Mouse (Mus musculus) spleen, postnatal 10 days (tissue): Measurements from ENCODE around the gene Spdef.

ENCODE experiments used
- DNase-seq, 2 experiments: peaks; one replicate each; pipeline ENCODE4 v3.0.0; 2021 to 2022; ENCODE audit warnings: low spot score in 2 of 2

Gene Spdef

DNA sequence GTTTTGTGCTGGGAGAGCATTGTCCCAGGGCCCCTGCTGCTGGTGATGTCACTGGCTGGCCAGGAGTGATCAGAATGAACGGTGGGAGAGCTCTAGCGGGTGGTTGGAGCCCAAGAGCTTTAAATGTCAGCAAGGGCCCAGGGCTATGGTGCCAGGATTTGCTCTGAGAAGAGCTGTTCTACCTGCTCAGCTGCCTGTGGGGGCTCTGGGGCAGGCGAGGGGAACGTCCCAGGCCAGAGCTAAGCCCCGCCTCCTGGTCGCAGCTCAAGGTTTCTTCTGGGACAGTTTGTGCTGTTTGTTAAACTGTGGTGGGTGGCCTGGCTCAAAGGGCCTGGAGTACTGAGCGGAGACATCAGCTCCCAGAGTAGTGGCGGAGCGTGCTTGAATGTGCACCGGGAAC, 3.3 kb downstream of the Spdef start:
- DNase-seq, result no peak

DNA sequence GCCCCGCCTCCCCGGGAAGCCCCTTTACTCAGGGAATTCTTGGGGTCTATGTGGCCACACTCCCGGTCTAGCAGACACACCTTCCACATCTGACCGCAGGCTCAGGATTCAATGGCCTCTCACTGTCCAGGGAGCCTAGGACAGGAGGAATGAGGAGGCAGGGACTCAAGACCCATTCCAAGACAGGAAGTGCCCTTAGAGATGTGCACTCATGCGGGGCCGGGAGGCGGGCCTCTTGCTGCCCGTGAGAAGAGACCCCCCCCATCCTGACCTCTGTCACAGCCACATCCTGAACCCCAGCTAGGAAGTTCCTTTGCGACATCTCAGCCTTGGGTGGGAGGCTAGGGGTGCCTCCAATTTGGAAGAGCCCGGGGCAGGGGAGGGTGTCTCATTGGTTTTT, 3.7 kb downstream of the Spdef start:
- DNase-seq, result no peak

DNA sequence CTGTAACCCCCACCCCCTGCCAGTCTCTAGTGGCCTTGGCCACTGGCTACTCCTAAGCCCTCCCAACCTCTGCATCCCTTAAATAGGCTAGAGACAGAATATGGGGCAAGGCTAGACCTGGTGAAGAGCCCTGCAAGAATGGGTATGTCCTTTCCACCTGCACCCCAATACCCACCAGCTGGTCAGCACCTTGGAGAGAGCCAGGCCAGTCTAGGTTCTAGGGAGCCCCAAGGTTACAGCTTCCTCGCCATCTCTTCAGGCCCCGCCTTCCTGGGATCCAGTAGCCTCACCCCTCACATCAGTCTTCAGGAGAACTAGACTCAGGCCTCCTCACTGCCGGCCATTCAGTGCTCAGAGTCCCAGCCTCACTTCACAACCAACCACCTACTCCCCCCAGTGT, 4.4 kb downstream of the Spdef start:
- peak in 1 of 2 experiments; percentile 35 for DNase-seq

DNA sequence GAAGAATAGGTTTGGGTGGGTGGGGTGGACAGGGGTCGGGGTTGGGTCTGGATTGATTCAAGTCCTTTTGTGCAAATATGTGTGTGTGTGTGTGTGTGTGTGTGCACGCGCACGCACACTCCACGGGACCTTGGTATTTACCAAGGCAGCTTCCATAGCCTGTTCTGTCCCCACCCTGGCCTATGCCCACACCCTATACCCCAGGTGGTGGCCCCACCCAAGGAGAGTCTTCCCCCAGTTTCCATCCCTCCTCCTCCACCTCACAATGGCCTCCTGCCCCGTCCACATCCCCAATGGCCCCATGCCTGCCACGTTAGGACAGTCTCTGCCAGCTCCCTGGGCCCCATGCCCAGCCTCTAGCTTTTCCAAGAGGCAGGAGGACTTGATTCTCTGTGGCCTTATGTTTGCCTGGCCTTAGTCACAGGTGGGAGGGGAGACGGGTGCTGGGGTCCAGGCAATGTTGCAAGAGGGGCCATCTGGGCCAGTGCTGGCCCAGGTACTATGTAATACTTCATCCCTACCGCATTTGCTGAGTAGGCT, 7.6 kb downstream of the Spdef start:
- DNase-seq, result no peak

DNA sequence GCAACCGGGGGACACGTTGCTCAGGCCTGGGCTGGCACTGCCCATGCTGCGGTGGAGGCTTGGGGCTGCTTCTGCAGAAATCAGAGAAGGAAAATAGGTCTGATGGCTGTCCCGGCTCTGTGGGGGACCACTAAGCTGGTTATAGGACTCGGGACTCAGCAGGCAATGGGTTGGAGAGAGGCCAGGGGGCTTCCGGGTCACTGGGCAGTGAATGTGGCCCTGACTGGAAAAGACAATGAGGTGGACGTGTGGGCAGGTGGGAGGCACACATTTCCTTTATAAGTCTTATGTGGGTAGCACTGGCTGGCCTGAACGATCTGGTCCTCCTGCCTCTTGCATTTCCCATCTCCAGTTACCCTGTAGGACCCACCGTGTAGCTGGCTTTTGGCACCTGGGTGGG, 8.4 kb downstream of the Spdef start:
- DNase-seq, result no peak

DNA sequence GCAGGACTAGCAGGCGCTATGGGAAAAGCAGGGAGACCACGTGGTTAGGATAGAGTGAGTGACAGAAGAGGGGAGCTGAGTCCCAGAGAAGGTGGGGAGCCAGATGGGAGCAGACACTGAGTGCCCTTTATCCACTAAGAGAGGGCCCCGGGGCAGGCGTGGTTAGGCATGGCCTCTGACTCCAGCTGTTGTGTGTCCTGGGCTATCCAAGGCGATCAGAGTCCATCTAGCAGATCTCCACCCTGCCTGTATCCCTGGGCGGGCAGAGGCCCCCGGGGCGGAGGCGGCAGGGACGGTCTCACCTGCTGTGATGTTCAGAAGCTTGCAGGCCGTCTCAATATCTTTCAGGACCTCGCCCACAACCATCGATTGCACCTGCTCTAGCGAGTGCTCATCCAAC, 9.1 kb downstream of the Spdef start:
- DNase-seq, result no peak

DNA sequence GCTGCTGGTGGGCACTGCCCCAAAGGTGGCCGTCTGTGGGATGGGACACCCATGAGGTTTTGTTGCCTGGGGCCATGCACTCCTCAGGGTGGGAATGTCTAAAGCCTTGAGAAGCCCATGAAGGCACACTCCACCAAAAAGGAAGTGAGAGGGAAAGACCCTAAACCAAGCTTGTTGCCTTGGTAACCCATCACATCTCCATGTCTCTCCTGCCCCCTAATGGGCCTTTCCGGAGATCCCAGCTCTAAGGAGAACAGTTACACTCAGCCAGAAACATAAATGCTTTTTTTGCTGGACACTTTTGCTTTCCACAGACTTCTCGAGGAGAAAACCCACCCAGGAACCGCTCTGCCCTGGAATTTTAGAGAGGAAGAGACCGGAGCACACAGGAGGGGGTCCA, 10.5 kb downstream of the Spdef start:
- DNase-seq, result no peak

DNA sequence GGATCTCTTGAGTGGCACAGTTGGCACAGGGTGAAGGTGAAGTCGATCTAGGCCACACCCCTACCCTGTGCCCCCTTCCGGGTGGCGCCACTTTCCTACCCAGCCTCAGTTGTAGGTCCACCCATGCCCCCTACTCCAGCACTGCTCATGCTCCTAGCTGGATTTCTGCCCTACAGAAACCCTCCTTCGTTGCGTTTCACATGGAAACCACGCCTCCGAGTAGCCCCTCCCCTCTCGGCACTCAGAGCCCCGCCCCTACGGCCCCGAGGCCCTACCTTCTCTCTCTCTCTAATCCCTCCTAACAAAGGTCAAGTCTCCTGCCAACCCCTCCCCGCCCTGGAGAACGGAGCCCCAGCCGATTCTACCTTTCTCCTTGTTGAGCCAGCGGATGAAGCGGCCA, 12.0 kb downstream of the Spdef start:
- no peak for DNase-seq

DNA sequence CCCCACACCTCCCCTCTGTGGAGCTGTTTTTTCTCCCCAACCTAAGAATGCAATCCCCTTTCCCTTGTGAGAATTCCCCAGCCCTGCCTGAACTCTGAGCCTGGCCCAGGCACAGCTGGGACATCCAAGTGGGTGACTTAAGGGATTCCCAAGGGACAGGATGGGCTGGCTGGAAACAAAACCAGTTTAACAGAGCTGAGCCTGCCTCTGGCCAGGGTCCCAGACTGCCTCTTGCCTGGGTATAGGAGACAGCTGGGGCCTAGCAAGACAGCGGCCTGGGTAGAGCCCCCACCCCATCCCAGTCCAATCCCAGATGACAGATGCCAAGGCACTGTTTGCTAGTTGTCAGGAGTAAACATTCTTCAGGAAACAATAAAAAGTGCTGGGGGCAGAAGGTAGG, 15.9 kb downstream of the Spdef start:
- no peak for DNase-seq

DNA sequence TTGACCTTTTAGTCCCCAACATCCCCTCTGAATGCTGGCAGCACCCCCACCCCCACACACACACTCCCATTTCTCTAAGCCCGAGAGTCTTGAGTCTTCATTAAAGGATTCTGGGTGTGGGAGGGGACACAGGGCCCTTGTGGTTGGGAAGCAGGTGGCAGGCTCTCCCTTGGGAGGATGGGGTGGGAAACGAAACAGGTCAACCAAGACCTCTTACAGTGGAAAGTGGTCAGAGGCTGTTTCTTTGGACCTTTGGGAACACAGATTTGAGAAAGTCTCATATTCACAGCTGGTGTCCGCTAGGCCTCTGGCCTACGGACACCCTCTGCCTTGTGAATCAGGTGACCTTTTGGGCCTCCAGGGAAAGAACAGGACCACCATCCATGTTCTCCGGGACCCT, 19.1 kb downstream of the Spdef start:
- no peak for DNase-seq

DNA sequence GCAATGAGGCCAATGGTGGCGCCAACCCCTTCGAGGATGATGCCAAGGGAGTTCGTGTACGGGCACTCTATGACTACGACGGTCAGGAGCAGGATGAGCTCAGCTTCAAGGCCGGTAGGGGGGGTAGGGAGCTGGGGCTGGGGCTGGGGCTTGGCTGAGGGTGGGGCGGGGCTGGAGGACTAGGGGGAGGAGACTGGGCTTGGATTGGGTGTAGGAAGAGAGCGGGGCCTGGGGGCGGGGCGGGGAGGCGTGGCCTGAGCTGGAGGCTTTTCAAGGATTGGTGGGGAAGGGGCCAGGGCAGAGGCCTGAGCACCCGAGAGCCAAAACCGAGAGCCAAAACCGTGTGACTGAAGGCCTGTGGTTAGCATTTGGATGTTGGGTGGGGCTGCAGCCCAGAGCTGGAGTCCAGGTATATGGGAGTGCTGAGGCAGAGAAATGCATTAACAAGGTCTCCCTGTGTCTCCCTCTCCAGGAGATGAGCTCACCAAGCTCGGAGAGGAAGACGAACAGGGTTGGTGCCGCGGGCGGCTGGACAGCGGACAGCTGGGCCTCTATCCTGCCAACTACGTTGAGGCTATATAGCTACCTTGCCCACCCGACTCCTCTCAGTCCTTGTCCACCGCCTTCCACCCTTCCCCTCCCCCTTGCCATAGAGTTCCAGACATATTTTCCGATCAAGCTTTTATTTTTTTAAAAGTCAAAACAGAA, 20.6 kb downstream of the Spdef start:
- DNase-seq, result peak in 1 of 2 experiments; percentile 77

DNA sequence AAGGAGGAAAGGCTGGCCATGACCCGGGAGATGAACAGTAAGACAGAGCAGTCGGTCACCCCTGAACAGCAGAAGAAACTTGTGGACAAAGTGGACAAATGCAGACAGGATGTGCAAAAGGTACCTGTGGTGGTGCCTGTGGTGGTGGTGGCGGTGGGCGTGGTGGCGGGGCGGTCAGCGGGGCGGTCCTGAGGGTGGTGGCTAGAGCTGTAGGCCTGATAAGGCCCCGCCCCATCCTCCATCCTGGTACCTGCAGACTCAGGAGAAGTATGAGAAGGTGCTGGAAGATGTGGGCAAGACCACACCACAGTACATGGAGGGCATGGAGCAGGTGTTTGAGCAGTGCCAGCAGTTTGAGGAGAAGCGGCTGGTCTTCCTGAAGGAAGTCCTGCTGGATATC, 23.1 kb downstream of the Spdef start:
- DNase-seq, result no peak

DNA sequence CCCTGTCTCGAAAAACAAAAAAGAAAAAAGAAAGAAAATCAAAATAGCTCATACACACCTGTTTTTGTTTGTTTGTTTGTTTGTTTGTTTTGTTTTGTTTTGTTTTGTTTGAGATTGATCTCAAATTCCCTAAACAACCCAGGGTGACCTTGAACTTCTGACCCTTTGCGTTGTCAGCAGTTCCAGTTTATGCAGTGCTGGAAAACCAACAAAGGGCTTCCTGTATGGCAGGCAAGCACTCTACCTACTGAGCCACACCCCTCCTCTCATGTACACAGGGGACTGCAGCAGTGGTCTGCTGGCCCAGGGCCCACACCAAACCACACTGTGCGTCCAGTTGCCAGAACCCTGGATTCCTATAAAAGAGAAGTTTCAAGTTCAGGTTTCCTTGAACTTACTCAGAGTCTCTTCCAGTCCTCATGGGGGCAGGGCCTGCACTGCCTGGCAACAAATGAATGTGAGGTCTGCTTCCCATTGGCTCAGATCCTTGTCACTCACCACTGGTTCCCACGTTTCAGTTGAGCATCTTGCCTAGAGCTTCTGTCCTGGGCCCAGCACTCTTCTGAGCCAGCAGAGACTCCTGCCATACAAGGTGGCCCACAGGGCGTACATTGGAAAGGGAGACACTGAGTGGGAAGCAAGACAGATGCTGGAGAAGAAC, 24.7 kb downstream of the Spdef start:
- DNase-seq, result no peak

DNA sequence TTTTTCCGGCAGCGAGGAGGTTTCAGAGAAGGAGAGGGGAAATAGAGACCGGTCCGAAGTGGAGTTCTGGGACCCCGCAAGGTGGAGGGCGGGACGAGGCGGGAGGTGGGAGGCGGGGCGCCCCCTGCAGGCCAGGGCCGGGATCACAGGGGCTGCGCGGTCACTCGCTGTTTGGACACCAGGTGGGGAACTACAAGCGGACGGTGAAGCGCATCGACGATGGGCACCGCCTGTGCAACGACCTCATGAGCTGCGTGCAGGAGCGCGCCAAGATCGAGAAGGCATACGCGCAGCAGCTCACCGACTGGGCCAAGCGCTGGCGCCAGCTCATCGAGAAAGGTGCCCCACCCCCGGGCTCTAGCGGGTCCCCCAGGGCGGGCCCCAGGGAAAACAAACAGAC, 26.2 kb downstream of the Spdef start:
- peak; percentile 30 to 63 for DNase-seq

DNA sequence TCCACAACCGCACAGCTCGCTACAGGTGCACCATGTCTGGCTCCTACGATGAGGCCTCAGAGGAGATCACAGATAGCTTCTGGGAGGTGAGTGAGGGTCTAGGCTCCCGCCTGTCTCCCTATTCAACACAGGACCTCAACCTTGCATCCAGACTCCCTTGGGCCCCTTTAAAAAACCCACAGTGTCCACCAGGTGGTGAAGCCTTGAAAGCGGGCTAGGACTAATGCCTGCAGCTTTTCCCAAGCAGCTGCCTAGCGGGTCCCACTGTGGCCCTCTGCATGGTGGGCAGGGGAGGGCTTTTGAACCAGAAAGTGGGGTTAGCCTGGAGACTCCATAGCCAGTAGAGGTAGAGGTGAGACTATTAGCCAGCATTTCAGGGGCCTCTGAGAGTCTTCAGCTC, 26.9 kb downstream of the Spdef start:
- no peak for DNase-seq

DNA sequence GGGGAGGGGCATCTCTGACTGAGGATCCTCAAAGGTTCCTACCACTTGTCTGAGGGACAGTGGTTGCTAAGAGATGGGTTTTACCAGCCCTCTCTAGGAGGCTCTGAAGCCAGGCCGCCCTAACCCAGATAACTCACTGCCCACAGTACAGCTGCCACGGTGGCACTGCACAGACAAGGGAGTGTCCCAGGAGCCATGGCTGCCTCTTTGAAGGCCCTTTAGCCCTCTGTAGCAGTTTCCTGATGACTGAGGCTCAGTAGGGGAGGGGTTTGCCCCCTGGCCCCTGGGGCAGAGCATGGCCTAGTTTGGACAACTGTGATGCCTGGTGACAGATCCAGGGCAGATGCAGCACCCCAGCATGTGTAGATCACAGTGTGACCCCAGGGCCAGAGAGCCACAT, 27.9 kb downstream of the Spdef start:
- no peak for DNase-seq

DNA sequence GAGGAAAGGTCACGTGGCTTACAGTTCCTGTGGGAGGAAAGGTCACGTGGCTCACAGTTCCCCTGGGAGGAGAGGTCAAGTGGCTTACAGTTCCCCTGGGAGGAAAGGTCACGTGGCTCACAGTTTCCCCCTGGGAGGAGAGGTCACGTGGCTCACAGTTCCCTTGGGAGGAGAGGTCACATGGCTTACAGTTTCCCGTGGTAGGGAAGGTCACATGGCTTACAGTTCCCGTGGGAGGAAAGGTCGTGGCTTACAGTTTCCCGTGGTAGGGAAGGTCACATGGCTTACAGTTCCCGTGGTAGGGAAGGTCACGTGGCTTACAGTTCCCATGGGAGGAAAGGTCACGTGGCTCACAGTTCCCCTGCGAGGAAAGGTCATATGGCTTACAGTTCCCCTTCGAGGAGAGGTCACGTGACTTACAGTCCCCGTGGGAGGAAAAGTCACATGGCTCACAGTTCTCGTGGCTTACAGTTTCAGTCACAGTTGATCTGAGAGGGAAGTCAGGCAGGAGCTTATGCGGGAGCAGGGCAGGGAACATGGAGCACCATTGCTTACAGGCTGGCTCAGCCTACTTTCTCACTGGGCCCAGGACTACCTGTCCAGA, 29.0 kb downstream of the Spdef start:
- no peak for DNase-seq

DNA sequence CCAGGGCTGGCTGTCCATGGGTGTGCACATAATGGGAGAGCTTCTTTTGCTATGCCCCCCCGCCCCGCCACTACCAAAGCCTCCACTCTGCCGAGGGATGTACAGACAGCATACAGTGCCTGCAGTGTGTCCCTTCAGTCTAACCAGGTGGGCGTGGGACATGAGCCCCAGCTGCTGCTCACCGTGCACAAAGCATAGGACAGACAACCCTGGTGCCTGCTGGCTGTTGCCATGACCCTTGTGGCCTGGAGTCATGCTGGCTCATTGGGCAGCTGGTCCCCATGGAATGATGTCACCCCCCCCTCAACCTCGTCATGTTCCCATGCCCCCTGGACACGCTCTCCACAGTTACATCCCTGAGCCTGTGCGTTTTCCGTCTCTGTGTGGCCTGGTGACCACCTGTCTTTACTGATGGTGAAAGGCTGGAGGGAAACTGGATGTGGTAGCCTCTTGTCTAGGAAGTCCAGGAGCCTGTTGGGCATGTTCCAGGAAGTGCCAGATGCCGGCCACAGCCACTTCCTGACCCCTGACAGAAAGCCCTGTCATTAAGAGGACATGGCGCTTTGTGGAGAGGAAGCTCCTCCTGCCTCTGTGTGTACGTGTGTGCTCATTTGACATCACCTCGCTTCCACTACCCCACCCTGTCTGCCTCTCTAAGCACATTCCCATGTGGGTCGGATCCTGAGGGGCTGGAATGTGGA, 37.6 kb downstream of the Spdef start:
- no peak for DNase-seq

DNA sequence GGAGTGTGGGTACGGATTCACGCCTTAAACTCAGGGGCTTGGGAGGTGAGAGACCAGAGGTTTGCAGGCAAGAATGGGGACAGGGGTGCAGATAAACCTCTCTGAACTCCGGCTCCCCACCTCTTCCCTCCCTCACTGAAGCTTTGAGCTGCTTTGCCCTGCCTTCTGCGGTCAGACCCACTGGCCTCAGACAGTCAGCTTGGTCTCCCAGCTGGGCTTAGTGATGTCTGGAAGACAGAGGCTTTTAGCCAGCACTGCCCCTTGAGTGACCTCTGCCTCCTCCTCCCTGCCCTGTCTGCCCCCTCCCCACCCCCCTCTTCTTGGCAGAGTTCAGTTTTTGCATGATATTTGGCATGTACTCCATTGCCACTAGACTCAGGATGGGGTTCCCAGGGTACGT, 42.4 kb downstream of the Spdef start:
- DNase-seq, result no peak

DNA sequence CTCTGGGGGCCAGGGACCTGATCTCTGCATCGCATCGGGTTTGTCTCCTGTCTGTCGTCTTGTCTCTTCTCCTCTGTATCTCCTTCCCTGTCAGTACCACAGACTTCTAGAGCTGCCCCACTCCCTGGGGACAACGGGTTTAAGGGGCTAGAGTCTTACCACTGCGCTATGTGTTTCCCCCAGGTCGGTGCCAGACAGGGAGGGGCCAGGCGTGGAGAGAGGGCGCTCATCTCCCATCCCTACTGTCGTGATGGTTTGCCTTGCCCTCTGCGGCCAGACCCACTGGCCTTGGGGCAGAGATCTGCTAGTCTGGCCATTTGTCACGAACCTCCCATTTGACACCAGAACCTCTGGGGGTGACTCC, 43.2 kb downstream of the Spdef start:
- DNase-seq, result no peak

DNA sequence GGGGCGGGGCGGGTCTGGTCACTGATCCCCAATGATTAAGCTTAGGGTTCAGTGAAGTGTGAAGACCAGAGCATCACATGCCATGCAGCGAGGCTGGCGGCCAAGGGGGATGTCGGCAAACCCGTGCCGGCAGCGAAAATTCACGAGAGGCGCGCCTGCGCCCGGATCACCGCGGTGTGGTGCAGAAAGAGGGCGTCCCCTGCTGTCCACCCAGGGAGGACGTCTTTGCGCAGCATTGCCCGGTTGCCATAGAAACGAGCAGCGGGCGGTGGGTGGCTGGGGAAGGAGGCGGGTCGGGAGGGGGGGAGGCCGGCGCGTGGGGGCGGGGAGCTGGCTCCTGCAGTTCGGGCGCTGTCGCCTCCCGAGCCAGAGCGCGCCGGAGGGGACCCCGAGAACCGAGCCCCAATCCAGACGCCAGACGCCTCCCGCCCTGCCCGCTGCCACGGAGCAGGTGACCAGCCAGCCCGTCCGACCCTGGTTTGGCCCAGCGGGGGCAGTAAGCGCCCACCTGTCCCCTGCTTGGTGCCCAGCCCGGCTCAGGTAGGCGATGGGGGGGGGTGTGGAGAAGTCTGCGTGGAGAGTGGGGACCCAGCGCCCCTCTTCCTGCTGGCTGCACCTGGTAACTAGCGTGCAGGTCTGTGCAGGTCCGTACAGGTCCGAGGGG, 43.7 kb downstream of the Spdef start:
- peak in 1 of 2 experiments; percentile 53 for DNase-seq
